Mouse (Mus musculus): ENCODE results near the gene Cacna1g. TPM values are rescaled to one million over a fixed set of nuclear protein-coding genes. Genes with fewer than 3 reads are reported as not detected.
A peak's percentile ranks its signal among the peaks of the same experiment; 100 is the strongest.

Gene Cacna1g
- total and polyA plus RNA-seq, 3 experiments, result 1.7 to 3.7 (median 2.4) TPM

- TF ChIP-seq POLR2A (IDR thresholded peaks at IDR 0.05; ENCODE audit: low read depth, low read length) (peak; percentile 38), USF2 (conservative IDR thresholded peaks at IDR 0.05; ENCODE audit: low read depth, low read length) (no peak), PAX5 (IDR thresholded peaks at IDR 0.05; ENCODE audit: low read length) (no peak), NELFE (IDR thresholded peaks at IDR 0.05; ENCODE audit: low read depth, low read length) (peak; percentile 55; the same call in 1 of the 2 replicates), TCF12 (IDR thresholded peaks at IDR 0.05; ENCODE audit: low read depth, low read length) (peak; percentile 35; the same call in 1 of the 2 replicates), BHLHE40 (IDR thresholded peaks at IDR 0.05; ENCODE audit: low read depth, low read length) (peak; percentile 19; the same call in 1 of the 2 replicates), GABPA (IDR thresholded peaks at IDR 0.05; ENCODE audit: insufficient replicate concordance, low read depth, low read length) (no peak), ELF1 (IDR thresholded peaks at IDR 0.05; ENCODE audit: low read depth, low read length) (peak; percentile 64; the same call in 1 of the 2 replicates), ZKSCAN1 (IDR thresholded peaks at IDR 0.05; ENCODE audit: borderline replicate concordance, low read depth, low read length) (no peak), CHD2 (IDR thresholded peaks at IDR 0.05; ENCODE audit: low read length) (peak; percentile 57), IRF4 (IDR thresholded peaks at IDR 0.05; ENCODE audit: low read depth, low read length) (0 out of 2 replicates have a peak, but pooled peaks have one; percentile 39), ZNF384 (IDR thresholded peaks at IDR 0.05; ENCODE audit: low read depth, low read length) (no peak), MAZ (IDR thresholded peaks at IDR 0.05; ENCODE audit: low read depth, low read length) (peak; percentile 90; the same call in 1 of the 2 replicates), MXI1 (IDR thresholded peaks at IDR 0.05; ENCODE audit: low read depth, low read length) (0 out of 2 replicates have a peak, but pooled peaks have one; percentile 6), SIN3A (IDR thresholded peaks at IDR 0.05; ENCODE audit: low read length) (0 out of 2 replicates have a peak, but pooled peaks have one; percentile 23)
- no peaks in the 10 kb centered on the region for H3K36me3 ChIP-seq (replicated peaks in 1 of 2; ENCODE audit: control insufficient read depth in 1 of 2, insufficient read depth in 1 of 2, low read length in 1 of 2)
- peaks cover 21 to 51% of the 10 kb centered on the region in 2 experiments for H3K4me1 ChIP-seq (ENCODE audit: control insufficient read depth in 1 of 2, insufficient read depth in 2 of 2)
- in situ Hi-C loops (cut with MboI; ENCODE audit: low pct_ligation_motif_present, low pct_unique_long_range_greater_than_20kb, low sequenced_read_pairs) (no loop called here), dilution Hi-C loops (cut with MboI; ENCODE audit: extremely low pct_ligation_motif_present, extremely low pct_unique_long_range_greater_than_20kb, low sequenced_read_pairs) (no loop called here)
- no peaks in the 10 kb centered on the region for H3K79me2 ChIP-seq (replicated peaks; ENCODE audit: control insufficient read depth, extremely low read depth, insufficient read depth, poor library complexity, severe bottlenecking)
- no peaks in the 10 kb centered on the region for H3K9me3 ChIP-seq (replicated peaks; ENCODE audit: low read length)
- peak; percentile 69 for DNase-seq (ENCODE audit: extremely low read depth)
- H3K4me3 ChIP-seq (replicated peaks in 1 of 3; ENCODE audit: low read depth in 2 of 3, low read length in 2 of 3, poor library complexity in 1 of 3), result no peak overlapping the region
- H3K9ac ChIP-seq (ENCODE audit: insufficient read depth, low read depth), result no peak overlapping the region; the same call in 1 of the 2 replicates
- H3K27me3 ChIP-seq (replicated peaks), result no peaks in the 10 kb centered on the region
- peak overlapping the region; percentile 39 for H3K4me2 ChIP-seq (ENCODE audit: insufficient read depth, low read depth, poor library complexity, severe bottlenecking)
- peak overlapping the region; percentile 11; the same call in 1 of the 2 replicates for H3K27ac ChIP-seq (ENCODE audit: insufficient read depth, low read depth)
Measured at GRCm38 (mm10) chr11:94385977-94386771, 87.8 kb downstream of the Cacna1g start.

- no peak for DNase-seq (ENCODE audit: extremely low read depth)
- no peaks in the 10 kb centered on the region for H3K9me3 ChIP-seq (replicated peaks; ENCODE audit: low read length)
- dilution Hi-C loops (cut with MboI; ENCODE audit: extremely low pct_ligation_motif_present, extremely low pct_unique_long_range_greater_than_20kb, low sequenced_read_pairs), result no loop called here
- H3K27me3 ChIP-seq (replicated peaks), result no peaks in the 10 kb centered on the region
- TF ChIP-seq CTCF (conservative IDR thresholded peaks at IDR 0.05 in 1 of 2, IDR thresholded peaks at IDR 0.05 in 1 of 2; ENCODE audit: low read depth in 2 of 2, low read length in 2 of 2) (peak in 1 of 2 experiments; percentile 29; a peak in 2 of 4 replicates), RAD21 (IDR thresholded peaks at IDR 0.05; ENCODE audit: low read depth, low read length) (no peak; the same call in 1 of the 2 replicates), CHD1 (IDR thresholded peaks at IDR 0.05; ENCODE audit: low read depth, low read length) (no peak), MXI1 (IDR thresholded peaks at IDR 0.05; ENCODE audit: low read depth, low read length) (no peak), NRF1 (IDR thresholded peaks at IDR 0.05; ENCODE audit: low read depth, low read length) (no peak)
- no peaks in the 10 kb centered on the region for H3K36me3 ChIP-seq (replicated peaks in 1 of 2; ENCODE audit: control insufficient read depth in 1 of 2, insufficient read depth in 1 of 2, low read length in 1 of 2)
- H3K4me3 ChIP-seq (replicated peaks in 1 of 3; ENCODE audit: low read depth in 2 of 3, low read length in 2 of 3, poor library complexity in 1 of 3), result no peak overlapping the region
- H3K9ac ChIP-seq (ENCODE audit: insufficient read depth, low read depth), result no peak overlapping the region
- H3K4me2 ChIP-seq (ENCODE audit: insufficient read depth, low read depth, poor library complexity, severe bottlenecking), result no peak overlapping the region
- no peak overlapping the region for H3K27ac ChIP-seq (ENCODE audit: insufficient read depth, low read depth)
- no peaks in the 10 kb centered on the region for H3K79me2 ChIP-seq (replicated peaks; ENCODE audit: control insufficient read depth, extremely low read depth, insufficient read depth, poor library complexity, severe bottlenecking)
- peaks cover 4 to 32% of the 10 kb centered on the region in 2 experiments; a peak in 3 of 4 replicates for H3K4me1 ChIP-seq (ENCODE audit: control insufficient read depth in 1 of 2, insufficient read depth in 2 of 2)
- in situ Hi-C loops (cut with MboI; ENCODE audit: low pct_ligation_motif_present, low pct_unique_long_range_greater_than_20kb, low sequenced_read_pairs), result no loop called here
Measured at GRCm38 (mm10) chr11:94379736-94380135, 94.3 kb downstream of the Cacna1g start.
